Comparison of ENCODE assay signal across 11 mouse cellular contexts in the genomic region with DNA sequence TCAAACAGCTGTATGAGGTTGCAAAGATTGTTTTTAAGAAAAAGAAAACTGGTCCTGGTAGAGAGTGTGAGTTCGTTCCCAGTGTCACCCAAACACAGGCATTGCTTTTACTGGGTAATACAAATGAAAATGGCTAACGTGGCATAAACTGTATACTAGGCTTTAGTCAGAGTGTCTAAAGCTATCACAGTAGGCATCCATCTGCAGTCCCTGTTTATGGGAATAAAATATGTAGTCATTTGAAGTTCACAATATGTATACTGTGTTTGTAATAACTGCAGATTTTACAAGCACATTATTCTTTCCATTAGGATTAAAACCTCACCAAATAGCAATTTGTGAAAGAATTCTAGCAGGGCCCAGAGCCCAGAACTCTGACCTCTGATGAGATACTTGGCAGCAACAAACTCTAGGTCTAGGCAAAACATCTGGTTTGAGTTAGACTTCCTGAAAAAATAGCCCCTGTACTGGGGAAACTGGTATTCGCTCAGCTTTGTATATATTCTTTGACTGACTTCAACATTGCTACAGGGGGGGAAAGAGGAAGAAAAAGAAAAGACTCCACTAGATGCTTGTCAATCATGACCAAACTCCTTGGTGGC.
DNase-seq lines count a peak whose midpoint lies in the region; TF ChIP-seq lines count a peak whose summit lies in the region.
"Had no signal": no experiment of that assay in that cellular context is flagged by ENCODE, and none has a peak within 500 bp of the region (broad histone marks: within the 10 kb centered on the region; RNA-seq: fewer than 3 reads in every experiment).

No protein-coding gene starts in this region.

- H3K4me3 ChIP-seq in kidney, adult 2 months (ENCODE audit: insufficient read depth, low read depth, low read length) = no peak overlapping the region

- no peak overlapping the region for H3K27ac ChIP-seq in kidney, adult 2 months (ENCODE audit: insufficient read depth, low read depth, low read length)

- no peaks in the 10 kb centered on the region for H3K27me3 ChIP-seq in kidney, adult 2 months (replicated peaks; ENCODE audit: control insufficient read depth, insufficient read depth, low read length)

- no peaks in the 10 kb centered on the region for H3K36me3 ChIP-seq in kidney, adult 2 months (ENCODE audit: control insufficient read depth, insufficient read depth, low read length)

- DNase-seq in kidney, adult 2 months = peak; percentile 38
- DNase-seq in kidney, adult 18-20 months = no peak
- DNase-seq in embryo, embryonic 9.5 days (ENCODE audit: extremely low spot score) = peak; percentile 20
- peak; percentile 36 for DNase-seq in heart, postnatal 4 days
- peak; percentile 17 for DNase-seq in lung, postnatal 25 days (ENCODE audit: low spot score)
- DNase-seq in layer of hippocampus, adult 18-20 months (ENCODE audit: low spot score in 2 of 2) = no peak
- no peak for DNase-seq in layer of hippocampus, postnatal 25 days (ENCODE audit: extremely low spot score in 1 of 2, low spot score in 1 of 2)
- DNase-seq in urinary bladder, postnatal 10 days (ENCODE audit: low spot score) = no peak
- DNase-seq: adrenal gland, adult 2 months; cerebellum, adult 9-10 months; midbrain, embryonic 14.5 days had no signal

- TF ChIP-seq CTCF in kidney, adult 2 months (conservative IDR thresholded peaks at IDR 0.05; ENCODE audit: insufficient read depth, insufficient read length, low read depth, low read length) = no peak

- no peak for TF ChIP-seq POLR2A in kidney, adult 2 months (IDR thresholded peaks at IDR 0.05; ENCODE audit: low read depth, low read length)

- peaks cover 3% of the 10 kb centered on the region; the same call in 1 of the 2 replicates for H3K4me1 ChIP-seq in kidney, adult 2 months (ENCODE audit: control insufficient read depth, insufficient read depth, low read length)

- WGBS in kidney, adult 2 months = 75% methylated on average over 3 of the region's 3 CpGs

Comparison
In these comparisons a context has a peak if more than half of its experiments do, and no peak if none do; other contexts are left out.
1. DNase-seq: peak in kidney, adult 2 months (single experiment), embryo, embryonic 9.5 days (single experiment), heart, postnatal 4 days (single experiment) and lung, postnatal 25 days (single experiment); none in kidney, adult 18-20 months (single experiment), layer of hippocampus, adult 18-20 months (0 of 2), layer of hippocampus, postnatal 25 days (0 of 2) and urinary bladder, postnatal 10 days (single experiment).